Mouse (Mus musculus): ENCODE measurements at regions not wholly inside any gene's neighbourhood (a gene's known extent, or its start where the extent isn't known, plus 50 kb on each side); places are given as distances from the start of the nearest gene placed in this dataset.
A peak's percentile ranks its signal among the peaks of the same experiment; 100 is the strongest.

- Histone ChIP-seq H3K9me3 (ENCODE audit: control insufficient read depth, low read length) (no peaks in the 10 kb centered on the region), H3K27ac (ENCODE audit: low read depth, low read length) (no peak overlapping the region), H3K36me3 (ENCODE audit: control insufficient read depth, insufficient read depth, low read length) (no peaks in the 10 kb centered on the region), H3K4me3 (ENCODE audit: low read length) (no peak overlapping the region), H3K4me2 (ENCODE audit: low read length) (no peak overlapping the region), H3K9ac (ENCODE audit: low read depth, low read length) (no peak overlapping the region), H3K4me1 (ENCODE audit: control insufficient read depth, insufficient read depth, low read depth, low read length) (no peaks in the 10 kb centered on the region), H3K27me3 (replicated peaks; ENCODE audit: control insufficient read depth, insufficient read depth, low read length) (no peaks in the 10 kb centered on the region)
- ATAC-seq, result peak; percentile 56; the same call in 1 of the 2 replicates
- 13% methylated on average over 2 of the region's 2 CpGs for WGBS
These were observed 950.2 kb upstream of the A1bg start for GRCm38 (mm10) chr15:61873047-61873446.

- Histone ChIP-seq H3K27ac (ENCODE audit: low read depth, low read length) (no peak overlapping the region), H3K9me3 (ENCODE audit: control insufficient read depth, low read length) (no peaks in the 10 kb centered on the region)
- 91% methylated on average over 6 of the region's 6 CpGs for WGBS
These were observed 937.9 kb upstream of the A1bg start for GRCm38 (mm10) chr15:61860759-61861158.

GRCm38 (mm10) chr15:61855880-61856279, 933.1 kb upstream of the A1bg start:
- H3K4me3 ChIP-seq (ENCODE audit: low read length), result no peak overlapping the region
- no peaks in the 10 kb centered on the region for H3K27me3 ChIP-seq (replicated peaks; ENCODE audit: control insufficient read depth, insufficient read depth, low read length)
- no peak overlapping the region for H3K4me2 ChIP-seq (ENCODE audit: low read length)
- WGBS, result 54% methylated on average over 2 of the region's 2 CpGs
- H3K36me3 ChIP-seq (ENCODE audit: control insufficient read depth, insufficient read depth, low read length), result no peaks in the 10 kb centered on the region
- H3K27ac ChIP-seq (ENCODE audit: low read depth, low read length), result no peak overlapping the region
- no peaks in the 10 kb centered on the region for H3K4me1 ChIP-seq (ENCODE audit: control insufficient read depth, insufficient read depth, low read depth, low read length)
- no peaks in the 10 kb centered on the region for H3K9me3 ChIP-seq (ENCODE audit: control insufficient read depth, low read length)
- no peak overlapping the region for H3K9ac ChIP-seq (ENCODE audit: low read depth, low read length)
- ATAC-seq, result no peak

More at GRCm38 (mm10) chr15:61860759-61861158, 937.9 kb upstream of the A1bg start:
- Histone ChIP-seq H3K9ac (ENCODE audit: low read depth, low read length) (no peak overlapping the region), H3K36me3 (ENCODE audit: control insufficient read depth, insufficient read depth, low read length) (no peaks in the 10 kb centered on the region), H3K4me1 (ENCODE audit: control insufficient read depth, insufficient read depth, low read depth, low read length) (no peaks in the 10 kb centered on the region), H3K4me2 (ENCODE audit: low read length) (no peak overlapping the region), H3K4me3 (ENCODE audit: low read length) (no peak overlapping the region), H3K27me3 (replicated peaks; ENCODE audit: control insufficient read depth, insufficient read depth, low read length) (no peaks in the 10 kb centered on the region)
- no peak for ATAC-seq

GRCm38 (mm10) chr15:61812671-61813070, 889.9 kb upstream of the A1bg start:
- no peak overlapping the region for H3K4me3 ChIP-seq (ENCODE audit: low read length)
- H3K27me3 ChIP-seq (replicated peaks; ENCODE audit: control insufficient read depth, insufficient read depth, low read length), result no peaks in the 10 kb centered on the region
- H3K9ac ChIP-seq (ENCODE audit: low read depth, low read length), result no peak overlapping the region
- WGBS, result 80% methylated on average over 2 of the region's 2 CpGs
- no peak overlapping the region for H3K4me2 ChIP-seq (ENCODE audit: low read length)
- ATAC-seq, result no peak
- no peaks in the 10 kb centered on the region for H3K36me3 ChIP-seq (ENCODE audit: control insufficient read depth, insufficient read depth, low read length)
- no peaks in the 10 kb centered on the region for H3K4me1 ChIP-seq (ENCODE audit: control insufficient read depth, insufficient read depth, low read depth, low read length)
- H3K9me3 ChIP-seq (ENCODE audit: control insufficient read depth, low read length), result no peaks in the 10 kb centered on the region
- H3K27ac ChIP-seq (ENCODE audit: low read depth, low read length), result no peak overlapping the region

- Histone ChIP-seq H3K4me1 (ENCODE audit: control insufficient read depth, insufficient read depth, low read depth, low read length) (no peaks in the 10 kb centered on the region), H3K27me3 (replicated peaks; ENCODE audit: control insufficient read depth, insufficient read depth, low read length) (no peaks in the 10 kb centered on the region), H3K9me3 (ENCODE audit: control insufficient read depth, low read length) (no peaks in the 10 kb centered on the region), H3K36me3 (ENCODE audit: control insufficient read depth, insufficient read depth, low read length) (no peaks in the 10 kb centered on the region), H3K9ac (ENCODE audit: low read depth, low read length) (no peak overlapping the region), H3K27ac (ENCODE audit: low read depth, low read length) (no peak overlapping the region), H3K4me3 (ENCODE audit: low read length) (no peak overlapping the region), H3K4me2 (ENCODE audit: low read length) (no peak overlapping the region)
- no peak for ATAC-seq
- 90% methylated on average over 2 of the region's 2 CpGs for WGBS
These were observed 882.6 kb upstream of the A1bg start for GRCm38 (mm10) chr15:61805379-61805778.

GRCm38 (mm10) chr15:61800155-61800554, 877.3 kb upstream of the A1bg start:
- 80% methylated on average over 4 of the region's 4 CpGs for WGBS
- Histone ChIP-seq H3K9ac (ENCODE audit: low read depth, low read length) (no peak overlapping the region), H3K4me1 (ENCODE audit: control insufficient read depth, insufficient read depth, low read depth, low read length) (no peaks in the 10 kb centered on the region), H3K27me3 (replicated peaks; ENCODE audit: control insufficient read depth, insufficient read depth, low read length) (no peaks in the 10 kb centered on the region), H3K9me3 (ENCODE audit: control insufficient read depth, low read length) (no peaks in the 10 kb centered on the region), H3K36me3 (ENCODE audit: control insufficient read depth, insufficient read depth, low read length) (no peaks in the 10 kb centered on the region), H3K4me2 (ENCODE audit: low read length) (no peak overlapping the region), H3K27ac (ENCODE audit: low read depth, low read length) (no peak overlapping the region), H3K4me3 (ENCODE audit: low read length) (no peak overlapping the region)
- no peak for ATAC-seq

GRCm38 (mm10) chr15:61797827-61798226, 875.0 kb upstream of the A1bg start:
- Histone ChIP-seq H3K9ac (ENCODE audit: low read depth, low read length) (no peak overlapping the region), H3K4me3 (ENCODE audit: low read length) (no peak overlapping the region), H3K4me1 (ENCODE audit: control insufficient read depth, insufficient read depth, low read depth, low read length) (no peaks in the 10 kb centered on the region), H3K27ac (ENCODE audit: low read depth, low read length) (no peak overlapping the region), H3K9me3 (ENCODE audit: control insufficient read depth, low read length) (no peaks in the 10 kb centered on the region), H3K27me3 (replicated peaks; ENCODE audit: control insufficient read depth, insufficient read depth, low read length) (no peaks in the 10 kb centered on the region), H3K4me2 (ENCODE audit: low read length) (no peak overlapping the region), H3K36me3 (ENCODE audit: control insufficient read depth, insufficient read depth, low read length) (no peaks in the 10 kb centered on the region)
- ATAC-seq, result no peak
- 72% methylated on average over 1 of the region's 1 CpGs for WGBS

GRCm38 (mm10) chr15:61794506-61794905, 871.7 kb upstream of the A1bg start:
- no peak for ATAC-seq
- no peaks in the 10 kb centered on the region for H3K9me3 ChIP-seq (ENCODE audit: control insufficient read depth, low read length)
- no peaks in the 10 kb centered on the region for H3K27me3 ChIP-seq (replicated peaks; ENCODE audit: control insufficient read depth, insufficient read depth, low read length)
- no peak overlapping the region for H3K4me2 ChIP-seq (ENCODE audit: low read length)
- H3K4me3 ChIP-seq (ENCODE audit: low read length), result no peak overlapping the region
- WGBS, result 72% methylated on average over 3 of the region's 3 CpGs
- no peak overlapping the region for H3K27ac ChIP-seq (ENCODE audit: low read depth, low read length)
- H3K36me3 ChIP-seq (ENCODE audit: control insufficient read depth, insufficient read depth, low read length), result no peaks in the 10 kb centered on the region
- no peaks in the 10 kb centered on the region for H3K4me1 ChIP-seq (ENCODE audit: control insufficient read depth, insufficient read depth, low read depth, low read length)
- no peak overlapping the region for H3K9ac ChIP-seq (ENCODE audit: low read depth, low read length)

GRCm38 (mm10) chr15:61789847-61790562, 867.2 kb upstream of the A1bg start:
- Histone ChIP-seq H3K9me3 (ENCODE audit: control insufficient read depth, low read length) (no peaks in the 10 kb centered on the region), H3K27ac (ENCODE audit: low read depth, low read length) (no peak overlapping the region), H3K4me1 (ENCODE audit: control insufficient read depth, insufficient read depth, low read depth, low read length) (no peaks in the 10 kb centered on the region), H3K4me3 (ENCODE audit: low read length) (no peak overlapping the region), H3K27me3 (replicated peaks; ENCODE audit: control insufficient read depth, insufficient read depth, low read length) (no peaks in the 10 kb centered on the region), H3K9ac (ENCODE audit: low read depth, low read length) (no peak overlapping the region), H3K36me3 (ENCODE audit: control insufficient read depth, insufficient read depth, low read length) (no peaks in the 10 kb centered on the region), H3K4me2 (ENCODE audit: low read length) (no peak overlapping the region)
- 79% methylated on average over 7 of the region's 7 CpGs for WGBS
- ATAC-seq, result no peak

Measured in hindbrain, embryonic 16.5 days (tissue).